Mouse (Mus musculus): ENCODE results near the gene Sptlc3. TPM values are rescaled to one million over a fixed set of nuclear protein-coding genes. Genes with fewer than 3 reads are reported as not detected.

Gene Sptlc3
- not detected for total RNA-seq (2021)
- long read RNA-seq, experiment 1: 0 reads
- long read RNA-seq, experiment 2: 0 reads

DNA sequence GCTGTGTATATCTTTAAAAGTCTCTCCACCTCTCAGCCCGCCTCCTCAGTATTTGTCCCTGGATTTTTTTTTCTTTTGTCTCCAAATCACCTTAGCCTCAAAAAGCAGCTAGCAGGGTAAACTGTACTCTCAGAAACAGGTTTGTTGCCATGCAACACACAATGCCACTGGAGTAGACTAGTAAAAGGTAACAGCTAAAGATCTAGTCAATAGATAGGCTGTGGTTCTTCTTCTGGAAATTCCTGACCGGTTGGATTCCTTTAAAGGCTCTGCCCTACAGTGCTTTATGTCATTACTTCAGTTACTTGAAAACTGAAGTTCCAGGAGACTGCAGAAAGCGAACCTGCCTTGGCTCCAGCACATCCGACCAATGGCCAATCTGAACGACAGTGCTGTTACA lies at the start of gene Sptlc3:
Gene Sptlc3 (plus strand): TSS at position 78 of the 400 bp plus-strand sequence.
- intact Hi-C loops (cut with DNase I): no loop called here
- DNase-seq: no peak

DNA sequence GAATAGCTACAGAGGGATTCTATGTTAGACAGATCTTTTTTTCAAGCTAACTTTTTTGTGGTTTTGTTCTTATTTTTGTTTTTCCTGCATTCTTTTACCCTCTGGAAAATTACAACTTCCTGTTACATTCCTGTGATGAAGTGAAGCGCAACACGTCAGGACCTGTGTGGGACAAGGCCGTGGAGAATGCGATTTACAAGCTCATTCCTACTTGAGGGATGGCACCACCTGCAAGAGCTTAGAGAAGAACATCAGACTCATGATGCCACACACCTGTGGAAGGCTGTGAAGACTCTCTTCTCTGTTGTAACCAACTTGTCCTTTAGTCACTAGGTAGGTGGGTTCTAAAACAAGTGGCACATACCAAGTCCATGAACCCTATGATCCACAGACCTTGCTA lies 26.0 kb upstream of the Sptlc3 start:
- intact Hi-C loops (cut with DNase I): no loop called here
- no peak for DNase-seq

GRCm38 (mm10) chr2:139488708-139489107 lies 5.0 kb upstream of the Sptlc3 start:
- intact Hi-C loops (cut with DNase I): no loop called here
- no peak for DNase-seq

DNA sequence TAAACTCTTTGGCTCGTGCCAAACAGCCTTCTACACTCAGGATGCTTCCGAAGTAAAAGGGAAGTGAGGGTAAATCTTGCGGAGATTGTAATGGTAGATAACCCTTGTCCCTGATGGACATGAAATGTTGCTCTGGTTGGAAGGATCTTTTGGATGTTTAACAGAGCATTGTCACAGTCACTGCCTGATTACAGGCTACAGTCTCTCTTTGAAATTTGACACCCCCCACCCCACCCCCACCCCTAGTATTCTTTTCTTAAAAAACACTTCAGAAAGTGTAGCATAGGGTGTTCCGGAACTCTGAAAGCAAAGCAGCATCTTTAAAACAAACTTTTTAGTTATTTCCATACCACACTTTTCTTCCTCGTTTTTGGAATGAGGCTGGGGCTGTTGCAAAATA lies 916 bp downstream of the Sptlc3 start:
- DNase-seq: no peak
- intact Hi-C loops (cut with DNase I): no loop called here

DNA sequence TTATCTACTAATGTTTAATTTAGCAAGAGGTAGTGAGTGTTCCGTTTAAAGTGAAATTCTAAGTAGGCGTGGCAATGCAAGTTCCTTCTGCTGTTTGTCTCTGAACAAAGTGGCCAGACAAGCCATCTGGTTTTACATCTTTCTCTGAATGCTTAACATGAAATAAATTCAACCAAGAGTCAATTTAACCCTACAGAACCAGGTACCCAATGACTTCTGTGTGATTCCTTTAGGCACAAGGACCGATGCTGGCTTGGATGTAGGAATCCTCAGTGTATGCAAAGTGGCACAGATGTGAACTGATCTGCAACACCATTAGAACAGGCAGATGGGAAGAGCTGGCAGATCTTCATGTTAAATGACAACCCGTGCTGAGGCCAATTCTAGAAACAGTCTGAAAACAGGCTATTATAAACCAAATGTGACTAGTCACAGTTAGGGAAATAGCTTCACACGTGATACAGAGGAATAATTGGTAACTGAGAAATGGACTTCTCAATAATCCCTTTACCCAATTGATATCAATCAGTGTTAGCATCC lies 68.3 kb downstream of the Sptlc3 start:
- intact Hi-C loops (cut with DNase I): no loop called here
- no peak for DNase-seq

DNA sequence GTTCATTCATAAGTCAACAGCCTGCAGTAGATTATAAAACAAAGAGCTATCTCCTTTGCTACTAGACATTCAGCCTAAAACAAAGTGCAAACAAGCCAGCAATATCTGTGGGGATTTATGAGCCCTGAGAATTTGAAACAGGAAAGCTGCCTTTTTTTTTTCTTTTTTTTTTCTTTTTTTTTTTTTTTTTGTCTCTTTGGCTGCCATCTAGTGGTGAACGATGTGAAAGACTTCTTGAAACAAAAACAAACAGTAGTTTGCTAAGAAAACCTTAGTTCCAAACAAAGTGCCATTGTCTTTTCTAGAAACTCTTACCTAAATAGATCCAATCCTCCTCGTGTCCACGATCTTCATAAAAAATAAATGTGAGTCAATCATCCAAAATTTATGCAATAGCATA lies 85.6 kb downstream of the Sptlc3 start:
- no peak for DNase-seq
- intact Hi-C loops (cut with DNase I): no loop called here

GRCm38 (mm10) chr2:139582766-139583165 lies 89.1 kb downstream of the Sptlc3 start:
- intact Hi-C loops (cut with DNase I): no loop called here
- DNase-seq: no peak

DNA sequence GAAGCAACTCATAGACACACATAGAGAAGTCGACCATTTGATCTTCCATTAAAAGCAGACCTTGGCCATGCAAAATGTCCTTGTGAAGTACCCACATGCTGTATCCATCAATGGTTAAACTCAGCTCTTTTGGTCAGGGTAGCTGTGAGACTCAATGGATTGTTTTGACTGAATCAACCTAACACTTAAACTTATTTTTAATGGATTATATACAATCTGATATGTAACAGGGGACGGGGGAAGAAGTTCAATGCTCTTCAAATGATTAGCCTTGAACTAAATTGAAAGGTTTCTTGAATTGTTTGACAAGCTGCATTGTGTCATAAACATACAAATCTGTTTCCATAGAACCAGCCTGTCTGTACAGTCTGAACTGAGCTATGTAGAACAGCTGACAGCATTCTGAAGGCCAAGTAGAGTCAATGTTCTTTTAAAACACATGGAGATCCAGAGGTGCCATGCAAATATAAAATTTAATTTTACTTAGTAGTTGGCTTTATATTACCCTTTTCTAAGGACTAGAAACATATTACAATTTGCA lies 94.0 kb downstream of the Sptlc3 start:
- DNase-seq: no peak
- intact Hi-C loops (cut with DNase I): no loop called here

DNA sequence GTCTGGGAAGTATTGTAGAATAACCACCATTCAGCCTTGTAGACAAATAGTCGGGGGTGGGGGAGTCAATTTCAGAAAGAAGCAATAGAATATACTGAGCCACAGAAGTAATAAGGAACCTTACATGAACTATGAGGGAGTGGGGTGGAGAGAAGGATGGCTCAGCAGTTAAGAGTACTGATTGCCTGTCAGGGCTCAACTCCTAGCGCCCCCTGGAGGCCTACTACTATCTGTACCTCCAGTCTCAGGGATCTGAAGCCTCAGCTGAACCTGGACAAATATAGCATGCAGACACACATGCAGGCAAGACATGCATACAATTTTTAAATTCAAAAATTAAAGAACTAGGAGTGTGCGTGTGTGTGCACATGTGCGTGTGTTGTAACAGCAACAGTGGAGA lies 96.2 kb downstream of the Sptlc3 start:
- intact Hi-C loops (cut with DNase I): loop anchor here (2.0 to 5.0 kb wide), 2 partner anchors 133 to 567 kb away; no protein-coding TSS in a partner anchor
- DNase-seq: peak; percentile 23 to 49

- intact Hi-C loops (cut with DNase I): loop anchor here (2.0 to 5.0 kb wide), 2 partner anchors 132 to 566 kb away; no protein-coding TSS in a partner anchor
- peak in 1 of 2 experiments; percentile 48 for DNase-seq
Observed at GRCm38 (mm10) chr2:139590888-139591698, 97.4 kb downstream of the Sptlc3 start.

DNA sequence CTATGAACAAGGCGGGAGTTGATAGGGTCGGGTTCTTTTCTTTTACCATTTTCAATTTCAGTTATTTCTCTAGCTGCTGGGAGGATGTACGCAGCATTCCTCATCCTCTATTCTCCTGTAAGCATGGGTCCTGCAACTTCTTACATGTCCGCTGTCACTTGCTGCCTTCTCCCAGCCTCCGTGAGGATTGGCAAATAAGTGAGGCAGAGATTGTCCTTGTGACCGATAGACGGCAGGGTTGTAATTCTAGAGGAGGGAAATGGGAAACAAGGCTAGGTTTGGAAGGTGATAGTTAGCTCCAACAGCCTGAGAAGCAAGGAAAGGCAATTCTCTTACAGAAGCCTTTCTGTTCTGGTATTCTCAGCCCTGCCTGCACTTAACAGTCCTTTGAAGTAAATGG lies 98.4 kb downstream of the Sptlc3 start:
- intact Hi-C loops (cut with DNase I): loop anchor here (5.0 kb wide), 1 partner anchor 565 kb away; no protein-coding TSS in a partner anchor
- no peak for DNase-seq

DNA sequence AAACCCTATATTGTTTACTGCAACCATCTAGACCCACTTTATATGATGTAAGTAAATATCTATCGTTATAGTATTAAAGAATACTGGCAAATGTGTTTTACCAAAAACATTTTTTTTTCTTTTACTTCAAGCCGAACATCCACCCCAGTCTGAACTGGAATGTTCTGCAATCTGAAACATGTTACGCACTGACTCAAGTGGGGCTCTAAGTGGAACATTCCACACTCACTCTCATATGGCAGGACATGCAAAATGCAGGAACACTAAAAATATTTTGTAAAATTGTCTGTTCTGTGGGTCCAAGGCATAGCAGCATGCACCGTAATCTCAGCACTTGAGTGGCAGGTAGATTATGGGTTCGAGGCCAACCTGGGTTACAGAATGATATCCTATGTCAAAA lies 103.5 kb downstream of the Sptlc3 start:
- intact Hi-C loops (cut with DNase I): no loop called here
- no peak for DNase-seq

- intact Hi-C loops (cut with DNase I): no loop called here
- DNase-seq: no peak
Observed at GRCm38 (mm10) chr2:139601543-139602194, 108.0 kb downstream of the Sptlc3 start.

GRCm38 (mm10) chr2:139608167-139608566 lies 114.5 kb downstream of the Sptlc3 start:
- intact Hi-C loops (cut with DNase I): no loop called here
- DNase-seq: no peak

DNA sequence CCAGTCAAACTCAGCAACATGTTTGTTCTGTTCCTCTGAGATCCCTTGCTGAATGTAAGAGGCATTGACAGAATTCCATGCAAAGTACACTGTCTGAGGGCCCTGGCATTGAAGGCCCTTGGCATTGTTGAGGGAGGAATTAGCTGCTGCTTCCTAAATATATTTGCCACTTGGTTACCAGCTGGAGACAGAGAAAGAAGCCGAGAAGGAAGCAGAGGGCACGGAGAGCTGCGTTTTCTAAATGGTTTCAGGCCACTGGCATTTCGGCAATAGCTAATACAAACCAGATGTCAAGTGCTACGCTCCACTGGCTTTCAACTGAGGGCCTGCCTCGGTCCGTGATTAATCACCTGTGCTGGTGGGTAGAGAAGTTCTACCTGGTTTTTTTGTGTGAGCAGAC lies 115.1 kb downstream of the Sptlc3 start:
- no peak for DNase-seq

GRCm38 (mm10) chr2:139609231-139609630 lies 115.5 kb downstream of the Sptlc3 start:
- intact Hi-C loops (cut with DNase I): no loop called here
- no peak for DNase-seq

More for the DNA sequence above, 115.1 kb downstream of the Sptlc3 start:
- intact Hi-C loops (cut with DNase I): no loop called here

DNA sequence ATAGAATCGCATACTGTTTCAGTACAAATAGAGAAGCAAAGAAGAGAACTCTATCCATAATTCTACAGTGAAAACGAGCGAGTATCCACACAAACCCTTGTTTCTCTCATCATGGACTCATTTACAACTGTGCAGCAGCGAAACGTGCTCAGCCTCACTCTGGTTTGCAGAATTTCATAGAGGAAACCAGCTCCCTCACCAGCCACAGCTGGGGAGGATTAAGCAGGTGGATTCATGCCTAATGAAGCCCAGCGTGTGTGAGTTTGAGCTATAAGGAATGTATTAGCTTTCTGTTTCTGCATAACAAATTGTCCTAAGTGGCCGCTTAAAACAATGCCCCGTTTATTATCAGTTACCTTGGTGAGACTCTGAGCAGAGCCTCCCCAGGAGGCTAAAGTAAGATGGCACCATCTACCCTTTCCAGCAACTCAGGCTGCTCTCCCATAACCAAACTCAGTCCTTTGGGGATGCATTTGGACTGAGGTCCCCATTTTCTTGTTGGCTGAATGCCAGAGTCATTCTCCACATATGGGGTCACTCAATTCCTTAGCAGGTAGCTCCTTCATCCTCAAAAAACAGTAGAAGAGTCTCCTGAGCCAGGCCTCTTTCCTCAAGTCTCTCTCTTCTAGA lies 116.1 kb downstream of the Sptlc3 start:
- intact Hi-C loops (cut with DNase I): no loop called here
- DNase-seq: no peak

- no peak for DNase-seq
Observed at GRCm38 (mm10) chr2:139612410-139613107, 118.8 kb downstream of the Sptlc3 start.

DNA sequence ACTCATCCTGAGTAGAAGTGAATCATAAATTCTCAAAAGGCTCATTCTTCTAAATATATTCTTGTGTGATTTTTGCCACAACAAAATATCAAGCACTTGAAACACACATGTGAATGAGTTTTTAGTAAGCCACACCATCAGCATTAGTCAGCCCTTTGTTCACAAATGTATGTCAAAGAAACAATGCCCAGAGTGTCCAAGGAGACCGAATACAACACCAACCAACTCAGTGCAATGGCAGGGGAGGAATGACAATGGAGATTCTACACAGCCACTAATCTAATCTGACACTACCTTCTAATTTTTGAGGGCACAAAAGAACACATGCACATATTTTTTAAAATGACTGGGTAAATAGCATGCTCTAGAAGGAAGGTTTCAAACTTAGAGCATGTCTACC lies 132.8 kb downstream of the Sptlc3 start:
- intact Hi-C loops (cut with DNase I): no loop called here
- DNase-seq: no peak

More at GRCm38 (mm10) chr2:139612410-139613107, 118.8 kb downstream of the Sptlc3 start:
- intact Hi-C loops (cut with DNase I): no loop called here

- intact Hi-C loops (cut with DNase I): no loop called here
- no peak for DNase-seq
Observed at GRCm38 (mm10) chr2:139628731-139629130, 135.0 kb downstream of the Sptlc3 start.
